In genomic region chr3:60570491-60571022, GRCm38 (mm10) we compare ENCODE assay signal across 9 mouse cellular contexts.
DNase-seq lines count a peak whose midpoint lies in the region; ATAC-seq and TF ChIP-seq lines count a peak whose summit lies in the region.
"Had no signal": no experiment of that assay in that cellular context is flagged by ENCODE, and none has a peak within 500 bp of the region (broad histone marks: within the 10 kb centered on the region; RNA-seq: fewer than 3 reads in every experiment).

No protein-coding gene starts in this region.

- H3K9me3 ChIP-seq in kidney, embryonic 16.5 days (ENCODE audit: low read length), result no peaks in the 10 kb centered on the region
- H3K9me3 ChIP-seq in heart, embryonic 16.5 days (replicated peaks; ENCODE audit: control insufficient read depth, low read length), result no peaks in the 10 kb centered on the region
- no peaks in the 10 kb centered on the region for H3K9me3 ChIP-seq in lung, postnatal 0 days (ENCODE audit: low read length)
- no peaks in the 10 kb centered on the region for H3K9me3 ChIP-seq in forebrain, embryonic 15.5 days
- H3K9me3 ChIP-seq: lung, embryonic 15.5 days had no signal

- 0 out of 2 replicates have a peak, but pooled peaks cover 2% of the 10 kb centered on the region for H3K36me3 ChIP-seq in kidney, embryonic 16.5 days (ENCODE audit: insufficient read depth, low read length)
- H3K36me3 ChIP-seq in heart, embryonic 16.5 days (ENCODE audit: control insufficient read depth, insufficient read depth), result no peaks in the 10 kb centered on the region
- no peaks in the 10 kb centered on the region for H3K36me3 ChIP-seq in lung, postnatal 0 days (ENCODE audit: insufficient read depth, low read length)
- H3K36me3 ChIP-seq in forebrain, embryonic 15.5 days, result no peaks in the 10 kb centered on the region
- H3K36me3 ChIP-seq: lung, embryonic 15.5 days had no signal

- TF ChIP-seq CTCF in lung, postnatal 0 days (IDR thresholded peaks at IDR 0.05), result no peak

- 33% methylated on average over 5 of the region's 5 CpGs for WGBS in kidney, embryonic 16.5 days
- WGBS in heart, embryonic 16.5 days, result 27% methylated on average over 5 of the region's 5 CpGs
- 22% methylated on average over 5 of the region's 5 CpGs for WGBS in lung, postnatal 0 days
- 55% methylated on average over 5 of the region's 5 CpGs for WGBS in forebrain, embryonic 15.5 days

- H3K4me1 ChIP-seq in kidney, embryonic 16.5 days (ENCODE audit: insufficient read depth, low read length), result peaks cover 8% of the 10 kb centered on the region
- peaks cover 44% of the 10 kb centered on the region for H3K4me1 ChIP-seq in heart, embryonic 16.5 days (ENCODE audit: control insufficient read depth, insufficient read depth, low read length)
- peaks cover 19% of the 10 kb centered on the region for H3K4me1 ChIP-seq in lung, postnatal 0 days (ENCODE audit: insufficient read depth, low read depth, low read length)
- H3K4me1 ChIP-seq in forebrain, embryonic 15.5 days, result peaks cover 33% of the 10 kb centered on the region

- DNase-seq in kidney, adult 18-20 months, result peak; percentile 64
- peak; percentile 42 for DNase-seq in MEL-GATA-1-ER (ENCODE audit: extremely low read depth, low read depth)
- DNase-seq in cerebellum, adult 8-10 months, result peak; percentile 61
- DNase-seq in lung, postnatal 0 days (ENCODE audit: low spot score), result peak; percentile 61

- H3K4me3 ChIP-seq in kidney, embryonic 16.5 days (ENCODE audit: low read length), result no peak overlapping the region
- H3K4me3 ChIP-seq in heart, embryonic 16.5 days (ENCODE audit: low read length), result no peak overlapping the region
- H3K4me3 ChIP-seq in lung, postnatal 0 days (ENCODE audit: low read depth, low read length), result no peak overlapping the region
- no peak overlapping the region for H3K4me3 ChIP-seq in forebrain, embryonic 15.5 days
- H3K4me3 ChIP-seq: lung, embryonic 15.5 days had no signal

- H3K9ac ChIP-seq in kidney, embryonic 16.5 days (replicated peaks; ENCODE audit: low read length), result no peak overlapping the region
- H3K9ac ChIP-seq in heart, embryonic 16.5 days (ENCODE audit: low read length), result no peak overlapping the region
- no peak overlapping the region for H3K9ac ChIP-seq in lung, postnatal 0 days (replicated peaks; ENCODE audit: low read depth)
- no peak overlapping the region for H3K9ac ChIP-seq in forebrain, embryonic 15.5 days (replicated peaks)
- H3K9ac ChIP-seq: lung, embryonic 15.5 days had no signal

- no peak for ATAC-seq in kidney, embryonic 16.5 days (ENCODE audit: low FRiP score, low TSS enrichment)
- 0 out of 2 replicates have a peak, but pooled peaks have one; percentile 32 for ATAC-seq in heart, embryonic 16.5 days (replicated peaks; ENCODE audit: extremely low read depth, insufficient read depth, low FRiP score)
- peak; percentile 61 for ATAC-seq in lung, postnatal 0 days
- ATAC-seq in activated CD4-positive, CD25-positive, alpha-beta regulatory T cell, adult 4 months, result no peak
- ATAC-seq in forebrain, embryonic 15.5 days (replicated peaks), result no peak

- H3K4me2 ChIP-seq in kidney, embryonic 16.5 days (replicated peaks; ENCODE audit: low read depth, low read length), result no peak overlapping the region
- peak overlapping the region; percentile 23; the same call in 1 of the 2 replicates for H3K4me2 ChIP-seq in heart, embryonic 16.5 days (ENCODE audit: low read depth, low read length)
- no peak overlapping the region for H3K4me2 ChIP-seq in lung, postnatal 0 days (replicated peaks; ENCODE audit: low read depth, low read length)
- no peak overlapping the region for H3K4me2 ChIP-seq in forebrain, embryonic 15.5 days (replicated peaks)
- H3K4me2 ChIP-seq: lung, embryonic 15.5 days had no signal

- no peak overlapping the region for H3K27ac ChIP-seq in kidney, embryonic 16.5 days (ENCODE audit: low read length)
- H3K27ac ChIP-seq in heart, embryonic 16.5 days (ENCODE audit: low read length), result peak overlapping the region; percentile 35; the same call in 1 of the 2 replicates
- 0 out of 2 replicates have a peak overlapping the region, but pooled peaks have one; percentile 3 for H3K27ac ChIP-seq in lung, postnatal 0 days (ENCODE audit: low read length)
- H3K27ac ChIP-seq in forebrain, embryonic 15.5 days (replicated peaks), result no peak overlapping the region
- H3K27ac ChIP-seq: lung, embryonic 15.5 days had no signal

- no peaks in the 10 kb centered on the region for H3K27me3 ChIP-seq in kidney, embryonic 16.5 days (ENCODE audit: insufficient read depth, low read length)
- H3K27me3 ChIP-seq in heart, embryonic 16.5 days (ENCODE audit: control insufficient read depth, insufficient read depth, low read length), result no peaks in the 10 kb centered on the region
- H3K27me3 ChIP-seq in lung, postnatal 0 days (replicated peaks; ENCODE audit: insufficient read depth, low read length), result no peaks in the 10 kb centered on the region
- no peaks in the 10 kb centered on the region for H3K27me3 ChIP-seq in forebrain, embryonic 15.5 days
- H3K27me3 ChIP-seq: lung, embryonic 15.5 days had no signal

- no peak for TF ChIP-seq EP300 in lung, postnatal 0 days (IDR thresholded peaks at IDR 0.05)

Comparison
In these comparisons a context has a peak if more than half of its experiments do, and no peak if none do; other contexts are left out.
1. ATAC-seq: peak in heart, embryonic 16.5 days (single experiment) and lung, postnatal 0 days (single experiment); none in kidney, embryonic 16.5 days (single experiment), activated CD4-positive, CD25-positive, alpha-beta regulatory T cell, adult 4 months (single experiment) and forebrain, embryonic 15.5 days (single experiment).
2. H3K27ac ChIP-seq: peak in heart, embryonic 16.5 days (single experiment) and lung, postnatal 0 days (single experiment); none in kidney, embryonic 16.5 days (single experiment) and forebrain, embryonic 15.5 days (single experiment).
3. Peak in every context shown above with its lines, with median percentiles within 50 percentile points of each other: DNase-seq.